Mouse (Mus musculus) embryonic facial prominence, embryonic 13.5 days (tissue): ENCODE measurements at regions not wholly inside any gene's neighbourhood (a gene's known extent, or its start where the extent isn't known, plus 50 kb on each side); places are given as distances from the start of the nearest gene placed in this dataset.

Experiments used
- ATAC-seq: fragments of 200-750 bp; cut with Nextera tagmentation; 2 replicates; pipeline ENCODE4 v1.8.0; 2017; ENCODE audit warnings: low read depth; ENCODE audit not compliant: insufficient number of reproducible peaks, insufficient read depth, low FRiP score, low TSS enrichment
- H3K27ac ChIP-seq: fragments of 300-500 bp; sonication (generic); 2 replicates; pipeline ENCODE4 v1.5.1; 2015; ENCODE audit warnings: moderate library complexity, mild to moderate bottlenecking, inconsistent platforms
- H3K27me3 ChIP-seq: fragments of 300-500 bp; sonication (generic); 2 replicates; pipeline ENCODE4 v1.6.1; 2015; ENCODE audit warnings: mild to moderate bottlenecking, inconsistent platforms
- H3K36me3 ChIP-seq: fragments of 300-500 bp; sonication (generic); 2 replicates; pipeline ENCODE4 v1.6.1; 2015; ENCODE audit warnings: mild to moderate bottlenecking, inconsistent platforms
- H3K4me1 ChIP-seq: fragments of 300-500 bp; sonication (generic); 2 replicates; pipeline ENCODE4 v1.6.1; 2015; ENCODE audit warnings: inconsistent platforms
- H3K4me2 ChIP-seq: fragments of 300-500 bp; sonication (generic); 2 replicates; pipeline ENCODE4 v1.6.1; 2015; ENCODE audit warnings: moderate library complexity, mild to moderate bottlenecking, inconsistent platforms
- H3K4me3 ChIP-seq: fragments of 300-500 bp; sonication (generic); 2 replicates; pipeline ENCODE4 v1.5.1; 2015; ENCODE audit warnings: mild to moderate bottlenecking, inconsistent platforms
- H3K9ac ChIP-seq: fragments of 300-500 bp; sonication (generic); 2 replicates; pipeline ENCODE4 v1.6.1; 2015; ENCODE audit warnings: mild to moderate bottlenecking, inconsistent platforms
- H3K9me3 ChIP-seq: fragments of 300-500 bp; sonication (generic); 2 replicates; pipeline ENCODE4 v1.6.1; 2016; ENCODE audit warnings: inconsistent platforms
- WGBS: fragments of 180-500 bp; shearing (Covaris S2); methylation state at CpG from one replicate; pipeline ENCODE4 v1.1.7; 2015; ENCODE audit warnings: mixed read lengths; 5-methylcytosine and 5-hydroxymethylcytosine counted together

GRCm38 (mm10) chr13:91344139-91344538 lies 115.9 kb upstream of the Ssbp2 start:
- Histone ChIP-seq H3K4me2 (no peak overlapping the region), H3K36me3 (no peaks in the 10 kb centered on the region), H3K4me1 (no peaks in the 10 kb centered on the region), H3K9me3 (peaks cover 7% of the 10 kb centered on the region; the same call in 1 of the 2 replicates), H3K9ac (no peak overlapping the region), H3K27me3 (no peaks in the 10 kb centered on the region), H3K4me3 (no peak overlapping the region), H3K27ac (no peak overlapping the region)
- ATAC-seq: no peak
- 74% methylated on average over 1 of the region's 1 CpGs for WGBS

- no peak overlapping the region for H3K9ac ChIP-seq
- peaks cover 7% of the 10 kb centered on the region; the same call in 1 of the 2 replicates for H3K9me3 ChIP-seq
- no peak overlapping the region for H3K4me2 ChIP-seq
- H3K4me1 ChIP-seq: no peaks in the 10 kb centered on the region
- WGBS: 94% methylated on average over 12 of the region's 12 CpGs
- no peak for ATAC-seq
- H3K4me3 ChIP-seq: no peak overlapping the region
- no peak overlapping the region for H3K27ac ChIP-seq
- H3K27me3 ChIP-seq: no peaks in the 10 kb centered on the region
- no peaks in the 10 kb centered on the region for H3K36me3 ChIP-seq
Observed at GRCm38 (mm10) chr13:91348489-91349083, 111.5 kb upstream of the Ssbp2 start.

GRCm38 (mm10) chr13:91352311-91352710 lies 107.8 kb upstream of the Ssbp2 start:
- ATAC-seq: no peak
- H3K36me3 ChIP-seq: no peaks in the 10 kb centered on the region
- H3K9me3 ChIP-seq: no peaks in the 10 kb centered on the region
- H3K27ac ChIP-seq: no peak overlapping the region
- no peak overlapping the region for H3K9ac ChIP-seq
- H3K27me3 ChIP-seq: no peaks in the 10 kb centered on the region
- H3K4me3 ChIP-seq: no peak overlapping the region
- WGBS: 75% methylated on average over 8 of the region's 8 CpGs
- no peaks in the 10 kb centered on the region for H3K4me1 ChIP-seq
- H3K4me2 ChIP-seq: no peak overlapping the region

GRCm38 (mm10) chr13:91356516-91356915 lies 103.6 kb upstream of the Ssbp2 start:
- Histone ChIP-seq H3K27me3 (no peaks in the 10 kb centered on the region), H3K4me3 (no peak overlapping the region), H3K9me3 (no peaks in the 10 kb centered on the region), H3K36me3 (no peaks in the 10 kb centered on the region), H3K4me2 (no peak overlapping the region), H3K9ac (no peak overlapping the region), H3K27ac (no peak overlapping the region), H3K4me1 (no peaks in the 10 kb centered on the region)
- no peak for ATAC-seq
- WGBS: 89% methylated on average over 9 of the region's 9 CpGs

GRCm38 (mm10) chr13:91360121-91360520 lies 100.0 kb upstream of the Ssbp2 start:
- H3K36me3 ChIP-seq: no peaks in the 10 kb centered on the region
- H3K27ac ChIP-seq: no peak overlapping the region
- H3K9ac ChIP-seq: no peak overlapping the region
- WGBS: 63% methylated on average over 6 of the region's 6 CpGs
- H3K4me3 ChIP-seq: no peak overlapping the region
- no peaks in the 10 kb centered on the region for H3K27me3 ChIP-seq
- no peak overlapping the region for H3K4me2 ChIP-seq
- H3K4me1 ChIP-seq: peaks cover 4% of the 10 kb centered on the region
- ATAC-seq: no peak
- H3K9me3 ChIP-seq: no peaks in the 10 kb centered on the region

GRCm38 (mm10) chr13:91365270-91365952 lies 94.7 kb upstream of the Ssbp2 start:
- Histone ChIP-seq H3K4me3 (no peak overlapping the region), H3K4me1 (peaks cover 30% of the 10 kb centered on the region), H3K27me3 (no peaks in the 10 kb centered on the region), H3K36me3 (no peaks in the 10 kb centered on the region), H3K4me2 (no peak overlapping the region), H3K27ac (peak overlapping the region; percentile 28; the same call in 1 of the 2 replicates), H3K9ac (no peak overlapping the region), H3K9me3 (no peaks in the 10 kb centered on the region)
- 58% methylated on average over 2 of the region's 2 CpGs for WGBS
- ATAC-seq: peak; percentile 57; the same call in 1 of the 2 replicates

GRCm38 (mm10) chr13:91366540-91366939 lies 93.5 kb upstream of the Ssbp2 start:
- Histone ChIP-seq H3K9ac (no peak overlapping the region), H3K27me3 (no peaks in the 10 kb centered on the region), H3K9me3 (no peaks in the 10 kb centered on the region), H3K4me1 (peaks cover 36% of the 10 kb centered on the region), H3K36me3 (no peaks in the 10 kb centered on the region), H3K27ac (no peak overlapping the region), H3K4me3 (no peak overlapping the region), H3K4me2 (no peak overlapping the region)
- no peak for ATAC-seq
- WGBS: 51% methylated on average over 4 of the region's 4 CpGs

GRCm38 (mm10) chr13:91367896-91368556 lies 92.1 kb upstream of the Ssbp2 start:
- Histone ChIP-seq H3K27ac (peak overlapping the region; percentile 39; the same call in 1 of the 2 replicates), H3K36me3 (no peaks in the 10 kb centered on the region), H3K27me3 (no peaks in the 10 kb centered on the region), H3K4me3 (no peak overlapping the region), H3K9me3 (no peaks in the 10 kb centered on the region), H3K4me2 (no peak overlapping the region), H3K9ac (no peak overlapping the region), H3K4me1 (peaks cover 51% of the 10 kb centered on the region)
- ATAC-seq: no peak
- 38% methylated on average over 7 of the region's 7 CpGs for WGBS

- Histone ChIP-seq H3K27me3 (no peaks in the 10 kb centered on the region), H3K4me1 (peaks cover 58% of the 10 kb centered on the region), H3K27ac (peak overlapping the region; percentile 100), H3K9ac (no peak overlapping the region), H3K4me2 (peak overlapping the region; percentile 16; the same call in 1 of the 2 replicates), H3K9me3 (no peaks in the 10 kb centered on the region), H3K36me3 (no peaks in the 10 kb centered on the region), H3K4me3 (no peak overlapping the region)
- ATAC-seq: no peak
- WGBS: 24% methylated on average over 7 of the region's 7 CpGs
Observed at GRCm38 (mm10) chr13:91368664-91369063, 91.4 kb upstream of the Ssbp2 start.

- Histone ChIP-seq H3K4me2 (peak overlapping the region; percentile 70), H3K4me1 (peaks cover 66% of the 10 kb centered on the region), H3K9me3 (no peaks in the 10 kb centered on the region), H3K9ac (peak overlapping the region; percentile 74), H3K27ac (peak overlapping the region; percentile 100), H3K36me3 (no peaks in the 10 kb centered on the region), H3K27me3 (no peaks in the 10 kb centered on the region), H3K4me3 (peak overlapping the region; percentile 39; the same call in 1 of the 2 replicates)
- no peak for ATAC-seq
- 20% methylated on average over 3 of the region's 3 CpGs for WGBS
Observed at GRCm38 (mm10) chr13:91370021-91370420, 90.1 kb upstream of the Ssbp2 start.

GRCm38 (mm10) chr13:91370441-91370840 lies 89.6 kb upstream of the Ssbp2 start:
- Histone ChIP-seq H3K27me3 (no peaks in the 10 kb centered on the region), H3K9ac (peak overlapping the region; percentile 74), H3K27ac (peak overlapping the region; percentile 100), H3K4me1 (peaks cover 66% of the 10 kb centered on the region), H3K4me2 (peak overlapping the region; percentile 70), H3K36me3 (no peaks in the 10 kb centered on the region), H3K9me3 (no peaks in the 10 kb centered on the region), H3K4me3 (peak overlapping the region; percentile 39)
- 1% methylated on average over 11 of the region's 11 CpGs for WGBS
- ATAC-seq: no peak
